Mouse (Mus musculus) megakaryocyte, embryonic 14.5 days (primary cell): ENCODE measurements around the gene Hist2h4. TPM values are rescaled to one million over a fixed set of nuclear protein-coding genes. Genes with fewer than 3 reads are reported as not detected.
A peak's percentile ranks its signal among the peaks of the same experiment; 100 is the strongest.
"Not testable (repeated sequence)": the region's sequence is repeated elsewhere in the genome, so short reads cannot be mapped to it uniquely, and the experiment has no call there.

Experiments used
- H3K27me3 ChIP-seq: replicated peaks from 2 replicates; pipeline ENCODE3; 2012; ENCODE audit warnings: inconsistent platforms
- H3K36me3 ChIP-seq: replicated peaks from 2 replicates; pipeline ENCODE3; 2012; ENCODE audit warnings: low read length, inconsistent platforms, mixed read lengths
- H3K4me1 ChIP-seq: 2 replicates; pipeline ENCODE4 v1.6.1; 2012; ENCODE audit warnings: inconsistent platforms
- H3K4me3 ChIP-seq: replicated peaks from 2 replicates; pipeline ENCODE3; 2012; ENCODE audit warnings: moderate library complexity, mild to moderate bottlenecking, inconsistent platforms
- H3K9me3 ChIP-seq: 2 replicates; pipeline ENCODE4 v1.6.1; 2012; ENCODE audit warnings: inconsistent platforms
- FLI1 ChIP-seq: IDR thresholded peaks from 2 replicates; pipeline ENCODE4 v1.6.1; 2012; ENCODE audit warnings: low read length, inconsistent platforms, mixed read lengths
- GATA1 ChIP-seq: IDR thresholded peaks from 3 replicates; pipeline ENCODE4 v1.6.1; 2012; ENCODE audit warnings: mixed read lengths, low read length, inconsistent platforms, borderline replicate concordance
- polyA plus RNA-seq: library from polyadenylated mRNA; stranded (reverse); fragments of >175 nt; gene quantifications from 2 replicates; pipeline ENCODE4 v1.2.3, GENCODE M21; 2012; ENCODE audit warnings: low replicate concordance; ENCODE audit not compliant: insufficient read depth

Hist2h4 gene
- polyA plus RNA-seq, 1 experiment = 6.1 TPM

GRCm38 (mm10) chr3:96292641-96293040 is 29.5 kb upstream of the Hist2h4 start:
- Histone ChIP-seq H3K27me3 (peaks cover 4% of the 10 kb centered on the region), H3K4me3 (no peak overlapping the region), H3K4me1 (peaks cover 21% of the 10 kb centered on the region), H3K9me3 (no peaks in the 10 kb centered on the region), H3K36me3 (no peaks in the 10 kb centered on the region)
- TF ChIP-seq GATA1 (no peak), FLI1 (no peak)

GRCm38 (mm10) chr3:96290727-96291126 is 27.6 kb upstream of the Hist2h4 start:
- not testable (repeated sequence) for H3K27me3 ChIP-seq, H3K36me3 ChIP-seq, H3K9me3 ChIP-seq, H3K4me3 ChIP-seq
- peaks cover 21% of the 10 kb centered on the region for H3K4me1 ChIP-seq

GRCm38 (mm10) chr3:96289201-96289600 is 26.1 kb upstream of the Hist2h4 start:
- H3K36me3 ChIP-seq = no peaks in the 10 kb centered on the region
- peaks cover 12% of the 10 kb centered on the region for H3K9me3 ChIP-seq
- H3K4me1 ChIP-seq = peaks cover 21% of the 10 kb centered on the region
- H3K4me3 ChIP-seq = no peak overlapping the region
- peaks cover 10% of the 10 kb centered on the region for H3K27me3 ChIP-seq
- no peak for TF ChIP-seq GATA1
- no peak for TF ChIP-seq FLI1

- not testable (repeated sequence) for H3K4me1 ChIP-seq, H3K4me3 ChIP-seq, H3K36me3 ChIP-seq
- H3K27me3 ChIP-seq = peaks cover 23% of the 10 kb centered on the region
- peaks cover 12% of the 10 kb centered on the region for H3K9me3 ChIP-seq
Measured at GRCm38 (mm10) chr3:96287334-96287733, 24.2 kb upstream of the Hist2h4 start.

- H3K4me3 ChIP-seq = no peak overlapping the region
- peaks cover 7% of the 10 kb centered on the region for H3K4me1 ChIP-seq
- peaks cover 35% of the 10 kb centered on the region for H3K27me3 ChIP-seq
- no peak for TF ChIP-seq FLI1
- no peak for TF ChIP-seq GATA1
- peaks cover 12% of the 10 kb centered on the region for H3K9me3 ChIP-seq
- no peaks in the 10 kb centered on the region for H3K36me3 ChIP-seq
Measured at GRCm38 (mm10) chr3:96284457-96284856, 21.3 kb upstream of the Hist2h4 start.

- TF ChIP-seq FLI1 (no peak), GATA1 (no peak)
- Histone ChIP-seq H3K9me3 (peaks cover 7% of the 10 kb centered on the region), H3K27me3 (peaks cover 30% of the 10 kb centered on the region), H3K4me1 (peaks cover 33% of the 10 kb centered on the region), H3K36me3 (peaks cover 12% of the 10 kb centered on the region), H3K4me3 (no peak overlapping the region)
Measured at GRCm38 (mm10) chr3:96280660-96281059, 17.5 kb upstream of the Hist2h4 start.

GRCm38 (mm10) chr3:96277800-96278624 is 14.9 kb upstream of the Hist2h4 start:
- Histone ChIP-seq H3K4me3 (peak overlapping the region; percentile 93), H3K9me3 (no peaks in the 10 kb centered on the region), H3K4me1 (peaks cover 44% of the 10 kb centered on the region), H3K27me3 (peaks cover 17% of the 10 kb centered on the region), H3K36me3 (peaks cover 16% of the 10 kb centered on the region)
- TF ChIP-seq GATA1 (no peak), FLI1 (no peak)

GRCm38 (mm10) chr3:96277428-96277799 is 14.3 kb upstream of the Hist2h4 start:
- H3K9me3 ChIP-seq = no peaks in the 10 kb centered on the region
- peaks cover 44% of the 10 kb centered on the region for H3K4me1 ChIP-seq
- H3K36me3 ChIP-seq = peaks cover 16% of the 10 kb centered on the region
- H3K27me3 ChIP-seq = peaks cover 12% of the 10 kb centered on the region
- peak overlapping the region; percentile 93 for H3K4me3 ChIP-seq
- TF ChIP-seq GATA1 = no peak
- TF ChIP-seq FLI1 = no peak

GRCm38 (mm10) chr3:96273591-96274465 is 10.7 kb upstream of the Hist2h4 start:
- peaks cover 16% of the 10 kb centered on the region for H3K36me3 ChIP-seq
- H3K9me3 ChIP-seq = no peaks in the 10 kb centered on the region
- peak overlapping the region; percentile 91 for H3K4me3 ChIP-seq
- TF ChIP-seq FLI1 (no peak), GATA1 (no peak)
- no peaks in the 10 kb centered on the region for H3K27me3 ChIP-seq
- H3K4me1 ChIP-seq = peaks cover 47% of the 10 kb centered on the region
